Mouse (Mus musculus) retina, embryonic 14.5 days (tissue): ENCODE measurements at regions not wholly inside any gene's neighbourhood (a gene's known extent, or its start where the extent isn't known, plus 50 kb on each side); places are given as distances from the start of the nearest gene placed in this dataset.

Experiments used
- DNase-seq: peaks from one replicate; pipeline ENCODE4 v3.0.0-alpha.2; 2015; ENCODE audit warnings: low spot score

- DNase-seq: peak; percentile 65
Observed at GRCm38 (mm10) chr1:169051085-169051862, 480.0 kb downstream of the Nuf2 start.

- no peak for DNase-seq
Observed at GRCm38 (mm10) chr1:169049846-169050245, 481.4 kb downstream of the Nuf2 start.

- DNase-seq: no peak
Observed at GRCm38 (mm10) chr1:169046791-169047525, 484.3 kb downstream of the Nuf2 start.

- no peak for DNase-seq
Observed at GRCm38 (mm10) chr1:169033517-169033916, 497.7 kb downstream of the Nuf2 start.

- DNase-seq: no peak
Observed at GRCm38 (mm10) chr1:169031849-169032542, 499.3 kb downstream of the Nuf2 start.

- no peak for DNase-seq
Observed at GRCm38 (mm10) chr1:169027706-169028105, 503.6 kb downstream of the Nuf2 start.

GRCm38 (mm10) chr1:169027241-169027640 is 504.0 kb downstream of the Nuf2 start:
- no peak for DNase-seq

GRCm38 (mm10) chr1:169024531-169024930 is 506.7 kb downstream of the Nuf2 start:
- DNase-seq: no peak

GRCm38 (mm10) chr1:168991506-168992244 is 539.6 kb downstream of the Nuf2 start:
- no peak for DNase-seq

- DNase-seq: peak; percentile 11
Observed at GRCm38 (mm10) chr1:168975037-168975698, 543.1 kb upstream of the Pbx1 start.

GRCm38 (mm10) chr1:168969402-168969801 is 537.3 kb upstream of the Pbx1 start:
- DNase-seq: no peak

- DNase-seq: no peak
Observed at GRCm38 (mm10) chr1:168967334-168967733, 535.3 kb upstream of the Pbx1 start.

GRCm38 (mm10) chr1:168964467-168964904 is 532.4 kb upstream of the Pbx1 start:
- DNase-seq: peak; percentile 23

GRCm38 (mm10) chr1:168950947-168951346 is 518.9 kb upstream of the Pbx1 start:
- no peak for DNase-seq

GRCm38 (mm10) chr1:168924100-168924815 is 492.2 kb upstream of the Pbx1 start:
- no peak for DNase-seq

- DNase-seq: no peak
Observed at GRCm38 (mm10) chr1:168918331-168919076, 486.4 kb upstream of the Pbx1 start.

- peak; percentile 47 for DNase-seq
Observed at GRCm38 (mm10) chr1:168908684-168909175, 476.7 kb upstream of the Pbx1 start.

- no peak for DNase-seq
Observed at GRCm38 (mm10) chr1:168908192-168908591, 476.1 kb upstream of the Pbx1 start.

GRCm38 (mm10) chr1:168898483-168898882 is 466.4 kb upstream of the Pbx1 start:
- DNase-seq: no peak

- DNase-seq: no peak
Observed at GRCm38 (mm10) chr1:168861577-168861976, 429.5 kb upstream of the Pbx1 start.
